Mouse (Mus musculus) large intestine, adult 2 months (tissue): Measurements from ENCODE around the gene Dlat. TPM values are rescaled to one million over a fixed set of nuclear protein-coding genes. Genes with fewer than 3 reads are reported as not detected.

ENCODE experiments used
- DNase-seq: peaks from one replicate; pipeline ENCODE4 v3.0.0-alpha.2; 2012; ENCODE audit warnings: low read depth, low spot score
- WGBS: fragments of 180-500 bp; shearing (Covaris S2); methylation state at CpG from one replicate; pipeline ENCODE4 v1.1.7; 2018; 5-methylcytosine and 5-hydroxymethylcytosine counted together
- polyA plus RNA-seq: library from polyadenylated mRNA; depleted of rRNA; stranded (reverse); fragments of >200 nt; gene quantifications from 2 replicates; pipeline ENCODE4 v1.2.3, GENCODE M21; 2012; rRNA removed

The Dlat gene
- polyA plus RNA-seq = 11.7 and 21.1 TPM in 2 replicates

- under 1% methylated on average over 63 of the region's 63 CpGs for WGBS
- DNase-seq = peak; percentile 57
Measured at GRCm38 (mm10) chr9:50659392-50660217, at the start of gene Dlat. Dlat (minus strand) TSS chr9:50659780.

- WGBS = 32% methylated on average over 2 of the region's 2 CpGs
- DNase-seq = no peak
Measured at GRCm38 (mm10) chr9:50709108-50709507, 49.5 kb upstream of the Dlat start.

GRCm38 (mm10) chr9:50704907-50705306 lies 45.3 kb upstream of the Dlat start:
- no peak for DNase-seq
- 33% methylated on average over 6 of the region's 6 CpGs for WGBS

- DNase-seq = peak; percentile 73
- 25% methylated on average over 11 of the region's 11 CpGs for WGBS
Measured at GRCm38 (mm10) chr9:50700921-50701691, 41.5 kb upstream of the Dlat start.

GRCm38 (mm10) chr9:50698418-50699409 lies 39.1 kb upstream of the Dlat start:
- no peak for DNase-seq
- 2% methylated on average over 70 of the region's 70 CpGs for WGBS

- no peak for DNase-seq
- WGBS = 1% methylated on average over 12 of the region's 12 CpGs
Measured at GRCm38 (mm10) chr9:50697706-50698041, 38.1 kb upstream of the Dlat start.

GRCm38 (mm10) chr9:50696851-50697705 lies 37.5 kb upstream of the Dlat start:
- 65% methylated on average over 12 of the region's 12 CpGs for WGBS
- DNase-seq = no peak

- WGBS = 95% methylated on average over 6 of the region's 6 CpGs
- no peak for DNase-seq
Measured at GRCm38 (mm10) chr9:50695153-50695552, 35.6 kb upstream of the Dlat start.

GRCm38 (mm10) chr9:50693631-50694030 lies 34.1 kb upstream of the Dlat start:
- 13% methylated on average over 10 of the region's 10 CpGs for WGBS
- no peak for DNase-seq

- 23% methylated on average over 13 of the region's 13 CpGs for WGBS
- no peak for DNase-seq
Measured at GRCm38 (mm10) chr9:50692626-50693580, 33.3 kb upstream of the Dlat start.

GRCm38 (mm10) chr9:50686866-50687652 lies 27.5 kb upstream of the Dlat start:
- WGBS = 64% methylated on average over 6 of the region's 6 CpGs
- no peak for DNase-seq

- DNase-seq = no peak
- WGBS = 81% methylated on average over 7 of the region's 7 CpGs
Measured at GRCm38 (mm10) chr9:50681727-50682126, 22.1 kb upstream of the Dlat start.

- no peak for DNase-seq
- WGBS = 80% methylated on average over 1 of the region's 1 CpGs
Measured at GRCm38 (mm10) chr9:50679406-50679805, 19.8 kb upstream of the Dlat start.

- no peak for DNase-seq
- WGBS = 20% methylated on average over 1 of the region's 1 CpGs
Measured at GRCm38 (mm10) chr9:50674771-50675170, 15.2 kb upstream of the Dlat start.

GRCm38 (mm10) chr9:50670690-50671089 lies 11.1 kb upstream of the Dlat start:
- no peak for DNase-seq
- WGBS = 24% methylated on average over 5 of the region's 5 CpGs

GRCm38 (mm10) chr9:50667579-50668498 lies 8.3 kb upstream of the Dlat start:
- 80% methylated on average over 8 of the region's 8 CpGs for WGBS
- DNase-seq = no peak
